Mouse (Mus musculus) sigmoid colon, adult 10 weeks (tissue): ENCODE results near the gene Pml. TPM values are rescaled to one million over a fixed set of nuclear protein-coding genes. Genes with fewer than 3 reads are reported as not detected.

ENCODE experiments used
- polyA plus RNA-seq: library from polyadenylated mRNA; stranded (reverse); fragments of 350-450 nt; fragmentation: Illumina TruSeq; extraction: RNeasy Lipid Tissue Mini Kit (QIAGEN cat#74804); gene quantifications from one replicate; pipeline ENCODE4 v1.2.3, GENCODE M21; 2014; ENCODE audit warnings: low read depth, low replicate concordance

Pml gene
- polyA plus RNA-seq = 4.8 TPM

DNA sequence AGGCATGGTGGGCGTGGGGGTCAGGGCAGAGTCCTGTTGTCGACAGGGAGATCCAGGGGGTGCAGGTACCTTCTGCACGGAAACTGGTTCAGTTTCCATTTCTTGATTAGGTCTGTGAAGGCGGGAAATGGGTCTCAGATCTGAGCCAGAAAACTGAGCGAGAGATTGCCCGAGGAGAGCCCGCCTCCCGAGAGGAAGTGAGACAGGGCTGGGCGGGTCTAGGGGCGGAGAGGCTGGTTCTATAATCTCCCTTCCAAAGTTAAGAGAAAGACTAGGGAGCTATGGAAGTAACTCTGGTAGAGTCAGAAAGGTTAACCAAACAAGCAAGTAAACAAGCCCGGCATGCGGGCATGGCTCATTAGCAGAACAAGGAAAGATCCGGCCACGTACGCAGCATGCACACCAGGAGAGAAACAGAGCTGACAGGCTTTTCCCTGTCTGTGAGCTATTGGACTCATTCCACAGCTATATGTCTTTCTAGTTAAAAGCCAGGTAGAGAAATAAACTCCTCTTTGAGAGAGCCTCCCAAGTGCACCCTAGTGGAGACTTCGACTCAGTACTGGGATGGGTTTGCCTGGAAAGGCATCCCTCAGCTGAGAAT is at the start of gene Pml:
Pml (minus strand) TSS at position 195 of the 601 bp plus-strand sequence.

GRCm38 (mm10) chr9:58253033-58253804 is 3.6 kb upstream of the Pml start, which contains the start of gene Stoml1:
Gene Stoml1, plus strand, starts transcription at chr9:58253164.

GRCm38 (mm10) chr9:58203516-58204447 is 45.8 kb downstream of the Pml start, which contains the start of the genes Islr and Islr2:
Gene Islr, minus strand, starts transcription at chr9:58204306.
Gene Islr2, minus strand, starts transcription at chr9:58204319.

Other genes with a start within 250 kb of the Pml start
- not detected for gene Cyp11a1, start 243.4 kb downstream of the Pml start, polyA plus RNA-seq
- gene Stra6, start 186.0 kb downstream of the Pml start, polyA plus RNA-seq = 0.25 TPM
- gene Ccdc33, start 131.0 kb downstream of the Pml start, polyA plus RNA-seq = not detected
- 2.7 TPM for gene Islr, start 45.5 kb downstream of the Pml start, polyA plus RNA-seq
- not detected for gene Islr2, start 45.5 kb downstream of the Pml start, polyA plus RNA-seq
- 9.2 TPM for gene Stoml1, start 3.4 kb upstream of the Pml start, polyA plus RNA-seq
- gene Loxl1, start 63.4 kb upstream of the Pml start, polyA plus RNA-seq = 1.2 TPM
- gene Tbc1d21, start 120.7 kb upstream of the Pml start, polyA plus RNA-seq = not detected
- not detected for gene Insyn1, start 238.8 kb upstream of the Pml start, polyA plus RNA-seq